Mouse (Mus musculus) heart, adult 2 months (tissue): ENCODE results near the gene Gm4791.

Experiments
- CTCF ChIP-seq: fragments of 200-600 bp; IDR thresholded peaks from 2 replicates; pipeline ENCODE4 v1.8.1; 2022; ENCODE audit warnings: antibody characterized with exemption, mild to moderate bottlenecking, moderate library complexity
- EP300 ChIP-seq: fragments of 200-500 bp; IDR thresholded peaks from 2 replicates; pipeline ENCODE4 v1.6.1; 2011; ENCODE audit warnings: low read depth, low read length, control low read depth; ENCODE audit not compliant: insufficient read depth
- POLR2A ChIP-seq: fragments of 200-500 bp; IDR thresholded peaks from 2 replicates; pipeline ENCODE4 v1.6.1; 2011; ENCODE audit warnings: mild to moderate bottlenecking, low read depth, low read length, control low read depth; ENCODE audit not compliant: insufficient read depth

GRCm38 (mm10) chr9:46969406-46969805 lies 29.1 kb upstream of the Gm4791 start:
- no peak for TF ChIP-seq CTCF
- TF ChIP-seq POLR2A: no peak
- no peak for TF ChIP-seq EP300
